Mouse (Mus musculus) myocyte (in vitro differentiated cells): Measurements from ENCODE around the gene Gm45337.

Source experiments
- CEBPB ChIP-seq: IDR thresholded peaks from 2 replicates; pipeline ENCODE4 v1.6.1; 2011; ENCODE audit warnings: mild to moderate bottlenecking, moderate library complexity; ENCODE audit not compliant: poor library complexity, insufficient read depth, severe bottlenecking
- E2F4 ChIP-seq: IDR thresholded peaks from one replicate; pipeline ENCODE4 v1.6.1; 2011; ENCODE audit warnings: mild to moderate bottlenecking, control low read depth, moderate library complexity; ENCODE audit not compliant: insufficient read depth
- MAX ChIP-seq: IDR thresholded peaks from one replicate; pipeline ENCODE4 v1.6.1; 2011; ENCODE audit warnings: low read depth, mild to moderate bottlenecking, control low read depth
- MYOD1 ChIP-seq, 3 experiments: IDR thresholded peaks; one replicate each; pipeline ENCODE4 v1.6.1; 2011; ENCODE audit warnings: control low read depth in 2 of 3, low read depth in 2 of 3, mild to moderate bottlenecking in 2 of 3, moderate library complexity in 1 of 3; ENCODE audit not compliant: insufficient read length in 2 of 3, control insufficient read depth in 1 of 3
- POLR2A ChIP-seq: IDR thresholded peaks from one replicate; pipeline ENCODE4 v1.6.1; 2011; ENCODE audit warnings: low read depth, mild to moderate bottlenecking, control low read depth, moderate library complexity; ENCODE audit not compliant: insufficient read length
- POLR2AphosphoS2 ChIP-seq: IDR thresholded peaks from one replicate; pipeline ENCODE4 v1.6.1; 2011; ENCODE audit warnings: low read depth, control low read depth; ENCODE audit not compliant: insufficient read length
- SRF ChIP-seq: IDR thresholded peaks from one replicate; pipeline ENCODE4 v1.6.1; 2011; ENCODE audit warnings: low read depth; ENCODE audit not compliant: control insufficient read depth, insufficient read length
- USF1 ChIP-seq: IDR thresholded peaks from one replicate; pipeline ENCODE4 v1.6.1; 2011; ENCODE audit warnings: low read depth, mild to moderate bottlenecking, control low read depth, moderate library complexity

DNA sequence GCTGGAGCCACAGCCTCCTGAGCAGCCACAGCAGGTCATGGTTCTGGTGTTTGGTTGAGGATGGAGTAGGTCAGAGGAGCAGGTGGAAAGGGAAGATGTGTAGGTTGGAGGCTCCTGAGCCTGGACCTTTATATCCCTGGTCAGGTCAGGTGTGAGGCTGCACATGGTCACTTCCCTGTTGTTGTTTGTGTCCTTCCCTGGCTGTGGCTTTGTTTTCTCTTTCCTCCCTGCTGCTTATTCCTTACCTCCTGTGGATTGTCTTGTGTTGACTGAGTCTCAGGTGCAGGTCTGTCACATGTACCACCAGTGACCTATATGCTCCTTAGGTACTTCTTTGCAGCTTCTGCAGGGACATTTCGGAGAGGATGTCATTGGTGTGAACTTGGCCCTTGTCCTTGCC, at the start of gene Gm45337:
- TF ChIP-seq MYOD1 (IDR thresholded peaks at IDR 0.05; ENCODE audit: control insufficient read depth in 1 of 3, insufficient read length in 2 of 3, low read depth in 2 of 3), result no peak
- no peak for TF ChIP-seq USF1
- no peak for TF ChIP-seq POLR2A
- no peak for TF ChIP-seq CEBPB
- no peak for TF ChIP-seq MAX
- no peak for TF ChIP-seq POLR2AphosphoS2
- TF ChIP-seq E2F4, result no peak
- no peak for TF ChIP-seq SRF
